Mouse (Mus musculus): ENCODE measurements at regions not wholly inside any gene's neighbourhood (a gene's known extent, or its start where the extent isn't known, plus 50 kb on each side); places are given as distances from the start of the nearest gene placed in this dataset.

DNA sequence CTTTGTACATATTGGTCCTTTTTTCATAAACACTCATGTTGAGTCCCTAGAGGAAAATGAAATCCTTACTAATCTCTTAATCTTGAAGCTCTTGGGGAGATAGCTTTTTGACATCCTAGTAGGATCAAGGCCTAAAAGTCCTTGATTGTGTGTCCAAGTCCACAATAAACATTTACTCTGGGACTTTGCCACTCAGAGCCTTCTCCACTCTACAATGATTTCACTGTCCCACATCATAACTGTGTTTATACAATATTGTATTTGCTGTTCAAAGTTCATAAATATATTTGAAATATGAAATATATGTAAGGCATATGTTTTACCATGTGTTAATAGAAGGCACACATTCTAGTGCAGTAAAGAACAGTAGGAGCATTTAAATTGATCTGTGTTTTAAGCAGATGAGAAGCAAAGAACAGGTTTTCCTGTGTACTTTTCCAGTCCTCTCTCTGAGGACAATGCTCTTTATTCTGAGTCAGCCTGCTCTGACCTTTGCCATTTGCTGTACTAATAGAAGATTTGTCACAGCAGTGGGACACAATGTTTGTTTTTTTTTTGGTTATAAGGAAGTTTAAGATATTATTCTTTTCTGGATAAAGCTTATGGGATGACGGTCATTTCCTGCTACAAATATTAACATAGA is 130.7 kb upstream of the Gprin3 start:
- DNase-seq (ENCODE audit: low spot score) = no peak

DNA sequence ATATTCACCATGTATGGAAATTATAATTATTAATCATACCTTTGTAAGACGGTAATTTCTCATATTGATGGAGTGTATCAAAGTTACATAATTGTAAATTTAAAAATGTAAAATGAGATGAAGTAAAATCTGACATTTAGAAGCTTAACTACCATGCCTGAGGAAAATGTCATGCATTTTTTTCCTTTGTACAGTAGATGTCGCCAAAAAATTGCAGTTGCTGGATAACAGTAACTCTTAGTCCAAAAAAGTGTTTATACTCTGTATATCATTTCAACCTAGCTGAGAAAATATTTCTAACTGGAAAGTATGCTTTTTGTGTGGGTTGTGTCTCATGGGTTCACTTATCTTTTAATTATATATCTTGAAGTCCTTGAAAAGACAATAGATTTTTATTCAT is 110.9 kb upstream of the Gprin3 start:
- no peak for DNase-seq (ENCODE audit: low spot score)

DNA sequence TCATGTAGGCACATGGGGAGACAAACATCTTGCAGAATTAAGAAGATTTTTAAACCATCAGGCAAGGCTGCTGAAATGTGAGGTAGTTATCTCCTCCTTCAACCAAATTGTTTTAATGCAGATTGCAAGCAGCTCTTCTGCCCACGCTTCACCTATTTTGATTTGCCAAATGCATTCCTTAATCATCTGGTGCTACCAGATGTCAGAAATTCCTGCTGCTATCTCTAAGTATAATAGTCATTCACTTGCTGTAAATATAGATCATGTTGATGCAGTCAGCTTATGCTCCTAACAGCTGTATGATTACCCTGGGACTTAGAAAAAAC is 98.8 kb upstream of the Gprin3 start:
- DNase-seq (ENCODE audit: low spot score) = no peak

DNA sequence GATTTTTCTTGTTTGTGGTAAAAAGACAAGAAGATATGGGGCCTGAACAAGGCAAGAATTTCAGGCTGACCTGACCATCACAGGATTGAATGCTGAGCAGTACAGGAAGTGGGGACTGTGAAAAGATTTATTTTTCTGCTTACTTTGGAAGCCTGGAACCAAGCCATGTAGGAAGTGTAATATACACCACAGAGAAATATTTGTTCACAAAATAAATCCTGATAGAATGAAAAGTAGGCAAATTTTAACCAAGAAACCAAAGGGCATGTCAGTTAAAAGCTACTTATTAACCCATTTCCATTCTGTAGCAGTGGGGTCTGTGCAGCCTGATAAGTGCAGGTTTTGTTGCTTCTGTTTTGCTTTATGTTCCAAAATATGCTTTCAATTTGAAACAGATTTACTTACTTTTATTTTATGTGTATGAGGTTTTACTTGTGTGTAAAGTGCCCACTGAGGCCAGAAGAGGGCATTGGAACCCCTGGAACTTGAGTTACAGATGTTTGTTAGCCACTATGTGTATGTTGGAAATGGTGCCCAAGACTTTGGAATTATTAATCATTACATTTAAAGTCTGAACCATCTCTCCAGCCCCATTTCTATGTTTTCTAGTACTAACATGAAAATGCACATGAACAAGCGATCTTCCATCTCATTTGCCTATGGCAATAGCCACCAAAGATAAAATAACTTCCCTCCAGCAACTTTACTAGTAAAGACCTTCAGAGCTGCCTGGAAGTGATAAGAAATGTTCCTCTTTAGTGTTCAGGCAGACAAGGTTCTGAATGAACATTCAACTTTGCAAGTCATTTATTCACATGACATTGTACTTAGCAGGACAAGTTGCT is 98.2 kb upstream of the Gprin3 start:
- no peak for DNase-seq (ENCODE audit: low spot score)

DNA sequence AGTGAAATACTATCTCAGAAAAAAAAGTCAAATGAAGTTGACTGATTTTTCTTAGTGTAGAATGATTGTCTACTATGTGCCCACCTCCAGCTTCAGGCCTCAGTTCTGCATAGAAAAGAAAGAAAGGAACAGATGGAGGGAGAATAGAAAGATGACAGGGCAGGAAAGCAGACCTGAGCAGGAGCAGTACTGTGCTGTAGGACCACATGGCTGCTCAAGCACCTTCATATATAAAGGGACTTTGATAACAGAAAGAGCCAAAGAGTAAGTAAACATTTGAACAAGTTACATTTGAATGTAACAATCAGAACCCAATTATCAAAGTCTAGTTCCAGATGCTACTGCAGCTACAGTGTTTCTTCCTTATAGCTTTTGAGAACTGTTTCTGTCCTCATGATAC is 96.9 kb upstream of the Gprin3 start:
- DNase-seq (ENCODE audit: low spot score) = no peak

DNA sequence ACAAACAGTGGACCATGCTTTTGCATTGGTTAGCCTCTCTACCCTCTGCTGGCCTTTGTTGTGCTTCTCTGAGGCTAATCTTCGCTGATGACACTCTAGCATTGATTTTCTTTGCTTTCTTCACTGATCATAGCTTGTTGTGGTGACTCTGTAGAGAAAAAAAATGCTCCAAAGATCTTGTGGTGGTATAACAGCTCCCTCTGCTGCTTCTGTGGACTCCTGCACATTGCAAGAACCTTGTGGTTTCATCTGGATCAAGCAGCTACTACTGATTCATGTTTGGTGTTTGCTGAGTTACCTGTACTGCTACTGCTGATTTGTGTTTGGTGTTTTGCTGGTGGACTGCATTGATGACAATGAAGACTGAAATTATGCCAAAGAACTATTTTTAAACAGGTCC is 74.7 kb upstream of the Gprin3 start:
- DNase-seq (ENCODE audit: low spot score) = no peak

DNA sequence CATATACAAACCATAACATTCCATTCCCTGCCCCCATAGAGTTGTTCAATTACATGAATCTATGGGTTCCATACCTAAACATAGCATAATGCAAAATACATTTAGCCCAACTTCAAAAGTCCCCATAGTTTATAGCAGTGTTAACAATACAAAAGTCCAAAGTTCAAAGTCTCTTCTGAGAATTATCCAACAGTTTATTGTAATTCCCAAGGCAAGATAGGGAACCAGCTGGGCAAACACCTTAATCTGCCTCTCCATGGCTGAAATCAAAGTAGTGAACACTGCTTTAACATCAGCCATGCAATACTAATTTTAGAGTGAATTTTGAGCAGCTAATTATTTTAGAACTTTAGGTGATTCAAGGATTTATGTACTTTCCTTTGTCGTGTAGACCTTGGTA is 72.7 kb upstream of the Gprin3 start:
- DNase-seq (ENCODE audit: low spot score) = no peak

DNA sequence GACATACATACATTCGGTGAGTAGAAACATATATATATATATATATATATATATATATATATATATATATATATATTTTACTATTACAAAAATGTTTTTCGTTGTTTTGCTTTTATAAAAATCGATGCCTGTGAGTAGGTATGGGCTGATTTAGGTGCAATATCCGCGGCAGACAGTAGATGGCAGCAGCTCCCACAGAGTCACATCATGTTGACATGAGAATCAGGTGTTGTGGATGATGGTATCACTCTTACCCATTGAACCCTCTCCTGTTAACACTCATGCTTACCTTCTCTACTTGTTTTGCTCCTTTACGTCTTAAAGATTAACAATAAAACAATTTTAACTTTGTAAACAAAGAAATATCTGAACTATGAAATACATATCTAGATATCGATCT is 72.0 kb upstream of the Gprin3 start:
- peak; percentile 36 for DNase-seq (ENCODE audit: low spot score)

DNA sequence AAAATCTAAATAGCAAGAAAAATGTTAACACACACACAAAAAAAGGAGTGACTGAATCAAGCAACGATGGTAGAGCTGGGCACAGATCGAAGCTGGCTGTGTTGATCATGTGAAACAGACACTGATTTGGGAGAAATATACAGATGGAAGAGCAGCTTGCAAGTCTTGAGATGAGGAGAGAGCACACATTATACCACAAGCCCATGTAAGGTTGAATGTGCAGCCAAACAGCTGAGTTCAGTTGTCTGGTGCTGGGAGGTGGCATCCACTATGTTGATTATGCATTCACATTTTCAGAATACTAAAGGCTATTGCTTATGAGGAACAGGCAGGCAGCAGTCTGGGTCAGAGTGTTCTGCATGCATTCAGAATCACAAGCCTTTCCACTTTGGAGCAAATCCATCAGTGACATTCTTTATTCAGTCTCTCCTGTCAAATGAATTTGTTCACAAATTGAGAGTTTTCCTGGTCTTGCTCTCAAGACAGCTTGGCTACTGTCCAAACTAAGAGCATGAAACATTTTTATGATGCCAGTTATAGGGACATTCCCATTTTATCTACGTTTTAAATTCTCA is 63.0 kb upstream of the Gprin3 start:
- no peak for DNase-seq (ENCODE audit: low spot score)

DNA sequence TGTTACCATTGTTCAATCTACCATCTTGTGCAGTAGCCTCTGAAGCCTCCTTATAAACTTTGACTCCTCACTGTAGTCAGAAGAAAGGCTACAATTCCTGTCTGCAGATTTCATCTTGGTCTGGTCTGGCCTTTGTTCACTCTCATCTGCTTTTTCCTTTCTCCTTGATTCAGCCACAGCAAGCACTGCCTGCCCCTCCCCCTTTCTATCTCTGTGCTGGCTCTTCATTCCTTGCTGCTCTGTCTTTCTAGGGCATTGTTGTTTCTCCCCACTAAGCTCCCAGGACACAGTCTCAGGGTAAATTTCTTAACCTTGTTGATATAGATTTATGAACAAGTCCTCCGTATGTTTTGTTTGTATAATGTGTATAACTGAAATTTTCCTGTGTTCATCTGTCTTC is 62.3 kb upstream of the Gprin3 start:
- no peak for DNase-seq (ENCODE audit: low spot score)

DNA sequence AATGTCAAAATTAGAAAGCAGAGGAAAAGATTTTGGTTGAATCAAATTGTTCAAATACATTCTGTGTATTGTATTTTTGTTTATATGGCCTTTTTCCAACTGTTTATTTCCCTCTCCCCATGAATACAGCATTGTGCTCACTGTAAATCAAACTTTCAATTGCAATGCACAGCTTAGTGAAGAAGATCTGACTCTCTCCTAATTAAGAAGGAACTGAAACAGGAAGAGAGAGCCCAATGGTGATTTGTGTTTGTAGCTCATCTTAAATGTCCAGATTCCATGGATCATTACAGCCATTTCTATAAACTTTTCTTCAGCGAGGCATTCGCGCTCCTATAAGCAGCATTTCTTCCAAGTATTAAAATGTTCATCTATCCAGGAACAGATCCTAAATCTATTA is 57.9 kb upstream of the Gprin3 start:
- no peak for DNase-seq (ENCODE audit: low spot score)

DNA sequence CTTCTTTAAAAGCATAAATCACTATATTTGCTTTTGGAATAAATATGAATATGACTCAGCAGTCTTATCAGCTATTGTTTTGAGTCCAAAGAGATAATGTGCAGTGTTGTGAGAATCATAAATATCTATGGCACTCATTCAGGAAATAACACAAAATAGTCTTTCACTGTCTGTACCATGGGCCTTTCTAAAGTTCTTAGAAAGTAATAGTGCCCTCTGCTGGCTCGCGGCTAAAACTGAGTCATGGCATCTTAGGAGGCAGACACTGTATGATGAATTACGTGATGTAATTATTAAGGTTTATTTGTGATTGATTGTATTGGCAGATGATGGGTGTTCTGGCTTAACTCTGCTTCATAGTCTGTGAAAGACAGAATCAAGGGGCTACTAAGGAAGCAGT is 57.5 kb upstream of the Gprin3 start:
- peak; percentile 6 for DNase-seq (ENCODE audit: low spot score)
